Mouse (Mus musculus) kidney, adult 2 months (tissue): ENCODE measurements around the gene Clec3a. TPM values are rescaled to one million over a fixed set of nuclear protein-coding genes. Genes with fewer than 3 reads are reported as not detected.
A peak's percentile ranks its signal among the peaks of the same experiment; 100 is the strongest.

Experiments used
- DNase-seq: peaks from one replicate; pipeline ENCODE4 v3.0.0; 2021
- H3K27ac ChIP-seq: fragments of 200-500 bp; 2 replicates; pipeline ENCODE4 v1.5.1; 2012; ENCODE audit warnings: low read depth, low read length, control low read depth, inconsistent platforms; ENCODE audit not compliant: insufficient read depth
- H3K27me3 ChIP-seq: fragments of 200-500 bp; replicated peaks from 2 replicates; pipeline ENCODE4 v1.6.1; 2012; ENCODE audit warnings: mild to moderate bottlenecking, moderate library complexity, low read length, inconsistent platforms; ENCODE audit not compliant: control insufficient read depth, insufficient read depth
- H3K36me3 ChIP-seq: fragments of 200-500 bp; 2 replicates; pipeline ENCODE4 v1.6.1; 2012; ENCODE audit warnings: mild to moderate bottlenecking, moderate library complexity, low read length, inconsistent platforms; ENCODE audit not compliant: control insufficient read depth, insufficient read depth
- H3K4me1 ChIP-seq: fragments of 200-500 bp; 2 replicates; pipeline ENCODE4 v1.6.1; 2011; ENCODE audit warnings: low read length; ENCODE audit not compliant: control insufficient read depth, insufficient read depth
- H3K4me3 ChIP-seq: fragments of 200-500 bp; 2 replicates; pipeline ENCODE4 v1.5.1; 2011; ENCODE audit warnings: mild to moderate bottlenecking, low read depth, low read length, control low read depth; ENCODE audit not compliant: insufficient read depth
- CTCF ChIP-seq: fragments of 200-500 bp; conservative IDR thresholded peaks from 2 replicates; pipeline ENCODE4 v1.5.1; 2011; ENCODE audit warnings: low read depth, mild to moderate bottlenecking, control low read depth, low read length, moderate library complexity, mixed read lengths; ENCODE audit not compliant: insufficient read depth, insufficient read length
- POLR2A ChIP-seq: fragments of 200-500 bp; IDR thresholded peaks from one replicate; pipeline ENCODE4 v1.6.1; 2011; ENCODE audit warnings: low read depth, low read length, control low read depth
- WGBS: fragments of 180-500 bp; shearing (Covaris S2); methylation state at CpG from one replicate; pipeline ENCODE4 v1.1.7; 2018; 5-methylcytosine and 5-hydroxymethylcytosine counted together
- polyA plus RNA-seq: library from polyadenylated mRNA; depleted of rRNA; stranded (reverse); fragments of >200 nt; gene quantifications from 2 replicates; pipeline ENCODE4 v1.2.3, GENCODE M21; 2012; rRNA removed

Gene Clec3a
- polyA plus RNA-seq, 1 experiment = not detected

- TF ChIP-seq POLR2A (no peak), CTCF (no peak)
- no peak overlapping the region for H3K27ac ChIP-seq
- WGBS = 79% methylated on average over 15 of the region's 15 CpGs
- no peaks in the 10 kb centered on the region; the same call in 1 of the 2 replicates for H3K4me1 ChIP-seq
- H3K27me3 ChIP-seq = no peaks in the 10 kb centered on the region
- H3K4me3 ChIP-seq = no peak overlapping the region
- H3K36me3 ChIP-seq = no peaks in the 10 kb centered on the region
- DNase-seq = no peak
Measured at GRCm38 (mm10) chr8:114455953-114456352, 38.1 kb downstream of the Clec3a start.

- no peak overlapping the region for H3K27ac ChIP-seq
- no peaks in the 10 kb centered on the region for H3K4me1 ChIP-seq
- DNase-seq = no peak
- H3K27me3 ChIP-seq = no peaks in the 10 kb centered on the region
- H3K36me3 ChIP-seq = no peaks in the 10 kb centered on the region
- TF ChIP-seq CTCF = no peak
- no peak for TF ChIP-seq POLR2A
- WGBS = 71% methylated on average over 25 of the region's 25 CpGs
- no peak overlapping the region for H3K4me3 ChIP-seq
Measured at GRCm38 (mm10) chr8:114458113-114458784, 40.4 kb downstream of the Clec3a start.

- Histone ChIP-seq H3K27ac (no peak overlapping the region), H3K27me3 (no peaks in the 10 kb centered on the region), H3K36me3 (no peaks in the 10 kb centered on the region), H3K4me1 (no peaks in the 10 kb centered on the region), H3K4me3 (no peak overlapping the region)
- no peak for DNase-seq
- TF ChIP-seq POLR2A = no peak
- TF ChIP-seq CTCF = peak; percentile 43
- 78% methylated on average over 5 of the region's 5 CpGs for WGBS
Measured at GRCm38 (mm10) chr8:114460600-114460999, 42.7 kb downstream of the Clec3a start.

DNA sequence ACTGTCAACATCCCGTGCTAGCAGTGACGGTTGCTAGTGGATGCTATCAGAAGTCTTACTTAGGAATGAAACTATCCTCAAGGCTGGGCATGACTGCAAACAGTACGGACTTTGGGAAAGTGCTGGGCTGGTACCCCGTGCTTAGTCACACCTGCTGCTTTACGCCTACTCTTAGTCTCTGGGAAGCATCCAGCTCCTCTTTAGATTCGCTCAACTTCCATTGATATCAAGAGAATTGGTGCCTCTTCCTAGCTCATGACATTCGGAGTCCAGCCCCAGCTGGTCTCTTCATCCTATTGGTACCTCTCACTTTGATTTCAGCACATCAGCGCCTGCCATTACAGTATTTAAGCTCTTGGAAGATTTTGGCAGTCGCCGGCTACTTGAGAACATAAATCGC lies 44.7 kb downstream of the Clec3a start:
- Histone ChIP-seq H3K36me3 (no peaks in the 10 kb centered on the region), H3K4me3 (no peak overlapping the region), H3K27me3 (no peaks in the 10 kb centered on the region), H3K4me1 (no peaks in the 10 kb centered on the region), H3K27ac (no peak overlapping the region)
- 89% methylated on average over 11 of the region's 11 CpGs for WGBS
- DNase-seq = no peak
- TF ChIP-seq POLR2A (no peak), CTCF (no peak)

DNA sequence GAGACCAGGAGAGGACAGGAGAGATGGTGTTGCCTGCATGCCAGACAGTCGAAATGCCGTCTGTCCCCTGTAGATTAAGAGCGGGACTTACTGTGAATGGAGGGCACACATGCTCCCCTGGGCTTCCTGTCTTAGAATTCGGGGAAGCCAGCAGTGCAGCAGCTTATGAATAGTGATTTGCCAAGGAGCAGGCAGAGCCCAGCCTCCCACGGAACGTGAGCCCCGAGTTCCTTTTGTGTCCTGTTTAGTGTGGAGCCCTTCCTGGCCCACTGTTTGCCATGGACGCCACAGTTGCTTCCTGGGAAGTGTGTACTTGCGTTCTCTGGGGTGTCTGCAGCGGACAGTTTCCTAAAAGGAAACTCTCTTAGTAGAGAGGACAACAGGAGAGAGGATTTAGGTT lies 45.4 kb downstream of the Clec3a start:
- Histone ChIP-seq H3K27me3 (no peaks in the 10 kb centered on the region), H3K27ac (no peak overlapping the region), H3K36me3 (no peaks in the 10 kb centered on the region), H3K4me3 (no peak overlapping the region), H3K4me1 (no peaks in the 10 kb centered on the region)
- TF ChIP-seq CTCF (no peak), POLR2A (no peak)
- DNase-seq = no peak
- 61% methylated on average over 10 of the region's 10 CpGs for WGBS

GRCm38 (mm10) chr8:114468526-114469207 lies 50.8 kb downstream of the Clec3a start:
- no peak overlapping the region for H3K4me3 ChIP-seq
- no peaks in the 10 kb centered on the region for H3K27me3 ChIP-seq
- no peak for DNase-seq
- H3K27ac ChIP-seq = no peak overlapping the region
- TF ChIP-seq CTCF = no peak
- no peak for TF ChIP-seq POLR2A
- no peaks in the 10 kb centered on the region for H3K4me1 ChIP-seq
- no peaks in the 10 kb centered on the region for H3K36me3 ChIP-seq
- 84% methylated on average over 21 of the region's 21 CpGs for WGBS

DNA sequence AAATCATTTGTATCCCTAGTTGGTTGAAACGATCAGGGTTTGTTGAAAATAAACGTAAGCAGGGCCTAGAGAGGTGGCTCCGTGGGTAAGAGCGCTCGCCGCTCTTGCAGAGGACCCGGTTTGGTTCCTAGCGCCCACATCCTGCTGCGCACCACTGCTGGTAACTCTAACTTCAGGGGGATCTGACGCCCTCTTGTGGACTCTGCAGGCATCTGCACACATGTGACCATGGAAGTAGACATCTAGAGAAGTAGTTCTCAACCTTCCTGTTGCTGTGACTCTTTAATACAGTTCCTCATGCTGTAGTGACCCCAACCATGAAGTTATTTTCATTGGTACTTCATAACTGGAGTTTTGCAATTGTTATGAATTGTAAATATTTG lies 51.3 kb downstream of the Clec3a start:
- H3K4me1 ChIP-seq = no peaks in the 10 kb centered on the region
- 95% methylated on average over 10 of the region's 10 CpGs for WGBS
- H3K27ac ChIP-seq = no peak overlapping the region
- H3K27me3 ChIP-seq = no peaks in the 10 kb centered on the region
- H3K4me3 ChIP-seq = no peak overlapping the region
- no peaks in the 10 kb centered on the region for H3K36me3 ChIP-seq
- TF ChIP-seq CTCF (no peak), POLR2A (no peak)
- no peak for DNase-seq

DNA sequence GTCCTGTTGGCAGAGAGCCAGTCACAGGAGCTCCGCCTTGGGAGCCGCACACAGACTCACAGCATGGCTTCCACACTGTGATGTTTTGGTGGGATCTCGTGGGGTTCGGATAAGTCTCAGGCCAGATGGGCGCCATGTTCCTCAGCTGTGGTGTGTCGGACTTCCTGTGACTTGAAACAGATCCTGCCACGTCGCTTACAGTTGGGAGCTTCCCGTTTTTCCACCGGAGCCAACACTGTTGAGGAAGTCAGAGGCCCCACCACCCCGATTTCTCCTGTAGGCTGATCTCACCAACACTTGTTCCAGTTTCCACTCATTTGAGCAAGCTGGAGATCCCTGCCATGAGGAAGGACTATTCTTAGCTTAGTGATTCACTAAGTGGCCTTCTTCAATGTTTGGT lies 55.7 kb downstream of the Clec3a start:
- no peak for DNase-seq
- Histone ChIP-seq H3K27ac (no peak overlapping the region), H3K36me3 (no peaks in the 10 kb centered on the region), H3K27me3 (no peaks in the 10 kb centered on the region), H3K4me3 (no peak overlapping the region), H3K4me1 (no peaks in the 10 kb centered on the region)
- no peak for TF ChIP-seq POLR2A
- no peak for TF ChIP-seq CTCF
- 91% methylated on average over 11 of the region's 11 CpGs for WGBS

Other genes starting within 250 kb of the Clec3a start
- gene Vat1l, start 212.5 kb upstream of the Clec3a start, polyA plus RNA-seq = 0.83 and 1.3 TPM in 2 replicates
- gene Wwox, start 21.6 kb downstream of the Clec3a start, polyA plus RNA-seq = 14.5 and 15.3 TPM in 2 replicates